Mouse (Mus musculus) lung, embryonic 15.5 days (tissue): Measurements from ENCODE around the gene Sdk1. TPM values are rescaled to one million over a fixed set of nuclear protein-coding genes. Genes with fewer than 3 reads are reported as not detected.

Experiments used
- ATAC-seq: fragments of 200-750 bp; cut with Nextera tagmentation; 2 replicates; pipeline ENCODE4 v1.8.0; 2017; ENCODE audit warnings: moderate number of reproducible peaks, borderline replicate concordance; ENCODE audit not compliant: low FRiP score, low TSS enrichment; ENCODE audit errors: extremely low read depth
- H3K27ac ChIP-seq: fragments of 300-500 bp; sonication (generic); 2 replicates; pipeline ENCODE4 v1.5.1; 2015; ENCODE audit warnings: moderate library complexity, mild to moderate bottlenecking, inconsistent platforms
- H3K27me3 ChIP-seq: fragments of 300-500 bp; sonication (generic); 2 replicates; pipeline ENCODE4 v1.6.1; 2015; ENCODE audit warnings: inconsistent platforms
- H3K36me3 ChIP-seq: fragments of 300-500 bp; sonication (generic); 2 replicates; pipeline ENCODE4 v1.6.1; 2015; ENCODE audit warnings: inconsistent platforms
- H3K4me1 ChIP-seq: fragments of 300-500 bp; sonication (generic); 2 replicates; pipeline ENCODE4 v1.6.1; 2015; ENCODE audit warnings: inconsistent platforms
- H3K4me2 ChIP-seq: fragments of 300-500 bp; sonication (generic); 2 replicates; pipeline ENCODE4 v1.6.1; 2015; ENCODE audit warnings: inconsistent platforms, mild to moderate bottlenecking, moderate library complexity
- H3K4me3 ChIP-seq: fragments of 300-500 bp; sonication (generic); 2 replicates; pipeline ENCODE4 v1.5.1; 2015; ENCODE audit warnings: mild to moderate bottlenecking, inconsistent platforms
- H3K9ac ChIP-seq: fragments of 300-500 bp; sonication (generic); 2 replicates; pipeline ENCODE4 v1.6.1; 2015; ENCODE audit warnings: inconsistent platforms
- H3K9me3 ChIP-seq: fragments of 300-500 bp; sonication (generic); 2 replicates; pipeline ENCODE4 v1.6.1; 2016; ENCODE audit warnings: inconsistent platforms
- WGBS: fragments of 180-500 bp; shearing (Covaris S2); methylation state at CpG from one replicate; pipeline ENCODE4 v1.1.7; 2015; 5-methylcytosine and 5-hydroxymethylcytosine counted together
- polyA plus RNA-seq: library from polyadenylated mRNA; unstranded; fragments of >200 nt; fragmentation: Nextera tagmentation; extraction: Ambion mirVana; gene quantifications from 2 replicates; pipeline ENCODE4 v1.2.1, GENCODE M21; 2015

Gene Sdk1
- polyA plus RNA-seq, 1 experiment from 2014 or later = 0.72 TPM

DNA sequence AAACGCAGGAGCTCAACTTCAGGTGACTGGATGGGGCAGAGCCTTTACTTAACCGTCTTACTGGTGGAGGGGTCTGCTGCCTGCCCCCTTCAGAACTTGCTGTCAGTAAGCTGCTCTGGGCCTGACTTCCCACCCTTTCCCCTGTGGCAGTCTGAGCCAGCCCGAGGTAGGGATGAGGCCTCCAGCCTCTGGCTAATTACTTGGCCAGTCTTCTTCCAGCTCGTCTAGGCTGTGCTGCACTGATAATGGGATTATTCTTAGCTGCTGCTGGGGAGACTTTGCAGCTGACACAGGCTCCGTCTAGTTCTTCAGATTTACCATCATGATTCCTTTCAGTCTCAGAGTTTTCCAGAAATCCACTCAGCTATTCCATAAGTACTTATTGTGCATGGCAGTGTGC lies 104.2 kb downstream of the Sdk1 start:
- ATAC-seq = 0 out of 2 replicates have a peak, but pooled peaks have one; percentile 35
- no peak overlapping the region for H3K4me2 ChIP-seq
- H3K27ac ChIP-seq = no peak overlapping the region
- no peak overlapping the region for H3K4me3 ChIP-seq
- H3K27me3 ChIP-seq = no peaks in the 10 kb centered on the region
- no peak overlapping the region for H3K9ac ChIP-seq
- no peaks in the 10 kb centered on the region for H3K36me3 ChIP-seq
- 56% methylated on average over 5 of the region's 5 CpGs for WGBS
- no peaks in the 10 kb centered on the region for H3K9me3 ChIP-seq
- no peaks in the 10 kb centered on the region for H3K4me1 ChIP-seq

DNA sequence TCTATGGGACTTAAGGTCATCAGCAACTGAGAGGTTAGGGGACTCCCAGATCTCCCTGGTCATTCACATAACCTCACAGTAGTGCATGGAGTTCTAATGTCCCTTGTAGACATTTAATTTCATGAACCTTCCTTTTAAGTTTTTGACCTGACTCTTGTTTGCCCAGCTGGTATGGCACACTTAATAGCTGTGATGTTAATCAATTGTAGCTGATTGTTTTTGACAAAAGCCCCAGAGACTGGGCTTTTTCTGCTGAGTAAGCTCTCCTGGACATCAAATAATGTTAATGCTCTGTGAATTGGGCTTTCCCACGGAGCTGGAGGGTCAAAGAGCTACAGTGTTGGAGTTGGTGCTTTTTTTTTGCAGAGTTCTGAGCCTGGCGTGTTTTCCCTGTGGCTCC lies 121.4 kb downstream of the Sdk1 start:
- Histone ChIP-seq H3K36me3 (no peaks in the 10 kb centered on the region), H3K27ac (no peak overlapping the region), H3K9ac (no peak overlapping the region), H3K4me2 (no peak overlapping the region), H3K27me3 (no peaks in the 10 kb centered on the region), H3K4me1 (no peaks in the 10 kb centered on the region), H3K9me3 (no peaks in the 10 kb centered on the region), H3K4me3 (no peak overlapping the region)
- WGBS = 40% methylated on average over 2 of the region's 2 CpGs
- no peak for ATAC-seq

DNA sequence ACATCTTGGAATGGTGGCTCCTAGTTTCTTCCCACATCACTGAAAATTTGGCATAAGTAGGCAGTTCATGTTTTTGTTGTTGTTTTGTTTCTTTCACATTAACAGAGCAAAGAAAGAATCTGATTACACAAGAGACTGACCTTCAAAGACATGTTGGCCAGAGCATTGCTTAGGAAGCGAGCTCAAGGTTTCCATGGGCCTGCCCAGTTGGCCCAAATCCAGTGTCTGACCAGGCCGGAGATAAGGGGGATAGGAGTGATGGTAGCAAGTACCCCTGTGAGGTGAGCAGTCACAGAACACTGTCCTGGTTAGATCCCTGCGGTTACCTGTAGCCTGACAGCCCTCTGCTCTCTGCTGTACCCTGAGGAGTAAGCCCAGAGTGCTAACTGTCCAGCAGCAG lies 122.7 kb downstream of the Sdk1 start:
- no peaks in the 10 kb centered on the region for H3K36me3 ChIP-seq
- whole genome bisulfite sequencing = 76% methylated on average over 3 of the region's 3 CpGs
- H3K9me3 ChIP-seq = no peaks in the 10 kb centered on the region
- H3K9ac ChIP-seq = no peak overlapping the region
- no peak for ATAC-seq
- H3K4me3 ChIP-seq = no peak overlapping the region
- no peak overlapping the region for H3K27ac ChIP-seq
- H3K27me3 ChIP-seq = no peaks in the 10 kb centered on the region
- no peak overlapping the region for H3K4me2 ChIP-seq
- H3K4me1 ChIP-seq = peaks cover 1% of the 10 kb centered on the region

DNA sequence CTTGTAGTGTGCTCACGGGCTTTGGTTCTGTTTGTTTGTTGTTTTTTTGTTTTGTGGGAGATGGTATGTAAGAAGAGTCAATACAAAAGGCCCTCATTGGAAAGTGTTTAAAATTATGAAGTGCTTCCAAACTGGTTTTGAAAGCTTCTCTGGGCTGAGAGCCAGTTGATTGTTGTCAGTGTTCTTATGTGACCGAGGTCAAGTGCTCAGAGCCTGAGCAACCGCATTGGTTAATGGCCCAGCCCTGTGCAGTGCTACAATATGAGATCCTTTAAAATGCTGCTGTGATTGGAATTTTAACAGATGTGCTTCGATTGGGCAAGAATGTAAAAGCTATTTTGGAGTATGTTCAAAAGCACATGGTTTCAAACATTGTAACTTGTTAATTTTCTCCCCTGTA lies 127.3 kb downstream of the Sdk1 start:
- peak; percentile 69; the same call in 1 of the 2 replicates for ATAC-seq
- Histone ChIP-seq H3K4me3 (no peak overlapping the region), H3K27me3 (no peaks in the 10 kb centered on the region), H3K4me2 (no peak overlapping the region), H3K27ac (no peak overlapping the region), H3K9me3 (no peaks in the 10 kb centered on the region), H3K9ac (no peak overlapping the region), H3K4me1 (peaks cover 7% of the 10 kb centered on the region), H3K36me3 (no peaks in the 10 kb centered on the region)
- 16% methylated on average over 4 of the region's 4 CpGs for WGBS

DNA sequence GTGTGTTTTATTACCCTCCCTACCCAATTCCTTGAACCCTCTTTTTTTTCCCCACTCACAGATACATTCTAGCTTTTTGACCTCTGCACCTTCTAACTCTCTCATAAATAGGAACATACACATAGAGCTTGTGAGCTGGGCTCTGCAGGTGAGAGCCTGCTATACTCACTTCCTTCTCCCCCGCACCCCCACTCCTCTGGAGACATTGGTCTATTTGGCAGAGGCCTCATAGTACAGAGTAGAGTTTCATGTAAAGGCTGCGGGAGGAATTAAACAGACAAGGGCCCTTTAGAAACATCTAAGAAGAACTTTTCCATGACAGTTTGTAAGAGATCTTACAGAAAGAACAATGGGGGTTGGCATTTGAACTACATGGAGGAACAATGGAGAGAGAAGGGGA lies 133.5 kb downstream of the Sdk1 start:
- Histone ChIP-seq H3K9me3 (no peaks in the 10 kb centered on the region), H3K4me2 (no peak overlapping the region), H3K4me1 (no peaks in the 10 kb centered on the region; the same call in 1 of the 2 replicates), H3K27ac (no peak overlapping the region), H3K4me3 (no peak overlapping the region), H3K36me3 (no peaks in the 10 kb centered on the region), H3K27me3 (no peaks in the 10 kb centered on the region), H3K9ac (no peak overlapping the region)
- WGBS = 66% methylated on average over 2 of the region's 2 CpGs
- no peak for ATAC-seq

DNA sequence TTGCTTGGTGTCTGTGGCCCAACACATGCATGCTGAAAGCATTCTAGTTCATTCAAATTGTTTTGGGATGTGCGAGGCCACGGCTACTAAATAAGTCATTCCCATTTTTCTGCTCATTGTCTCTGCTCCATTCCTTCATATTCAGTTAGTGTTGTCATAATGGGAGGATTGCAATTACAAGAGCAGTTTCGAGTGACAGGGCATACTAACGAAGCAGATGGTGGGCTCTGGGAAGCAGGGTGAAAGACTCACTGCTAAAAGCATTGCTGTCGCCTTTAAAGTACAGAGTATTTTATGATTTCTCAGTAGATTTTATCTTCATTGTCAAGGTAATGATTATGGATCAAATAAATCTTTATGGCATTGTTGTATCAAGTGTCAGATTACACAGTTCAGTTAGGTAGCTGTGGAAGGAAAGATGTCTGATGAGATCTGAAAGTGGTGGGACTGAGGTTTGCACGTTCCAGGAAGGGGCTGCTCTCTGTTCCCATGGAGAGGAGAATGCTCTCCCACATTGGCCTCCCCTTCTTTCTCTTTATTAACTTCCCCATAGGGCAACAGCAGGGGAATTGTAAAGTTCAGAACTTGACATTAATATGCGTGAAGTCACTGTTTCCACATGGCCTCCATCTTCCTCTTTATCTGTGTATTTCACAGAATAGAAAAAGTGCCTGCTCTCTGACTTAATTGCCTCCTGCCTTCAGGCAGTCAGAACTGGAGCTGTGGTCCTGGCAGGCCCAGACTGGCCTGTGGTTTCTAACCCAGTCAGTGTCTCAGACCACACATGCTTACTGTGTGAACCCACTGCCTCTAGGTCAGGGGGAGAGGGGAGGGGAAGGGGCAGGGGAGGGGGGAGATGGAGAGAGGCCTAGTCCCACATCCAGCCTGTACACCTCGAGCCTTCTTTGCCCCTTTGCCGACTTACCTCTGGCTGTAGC lies 138.8 kb downstream of the Sdk1 start:
- H3K4me3 ChIP-seq = no peak overlapping the region
- no peak overlapping the region for H3K4me2 ChIP-seq
- H3K9me3 ChIP-seq = no peaks in the 10 kb centered on the region
- H3K9ac ChIP-seq = no peak overlapping the region
- H3K27me3 ChIP-seq = no peaks in the 10 kb centered on the region
- no peaks in the 10 kb centered on the region for H3K36me3 ChIP-seq
- H3K4me1 ChIP-seq = no peaks in the 10 kb centered on the region; the same call in 1 of the 2 replicates
- 56% methylated on average over 9 of the region's 9 CpGs for WGBS
- no peak for ATAC-seq
- no peak overlapping the region for H3K27ac ChIP-seq

DNA sequence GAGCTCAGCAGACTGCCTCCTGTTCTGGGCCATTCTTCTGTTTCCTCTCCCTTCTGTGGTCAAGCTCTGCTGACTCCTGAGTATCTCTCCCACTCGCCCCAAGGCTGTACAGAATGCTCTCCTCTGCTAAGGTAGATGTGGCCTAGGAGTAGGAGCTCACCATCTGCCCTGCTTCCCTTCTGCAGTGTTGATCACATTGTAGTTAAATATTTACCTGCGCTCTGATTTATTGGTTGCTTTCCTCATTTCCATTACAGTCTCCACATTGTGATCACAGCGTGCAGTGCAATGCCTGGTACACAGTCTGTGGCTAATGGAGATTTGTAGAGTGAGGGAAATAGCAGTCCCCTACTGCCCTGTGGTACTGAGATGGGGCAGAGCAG lies 139.5 kb downstream of the Sdk1 start:
- H3K4me1 ChIP-seq = no peaks in the 10 kb centered on the region
- no peak overlapping the region for H3K4me2 ChIP-seq
- H3K36me3 ChIP-seq = no peaks in the 10 kb centered on the region
- no peaks in the 10 kb centered on the region for H3K9me3 ChIP-seq
- H3K9ac ChIP-seq = no peak overlapping the region
- no peaks in the 10 kb centered on the region for H3K27me3 ChIP-seq
- H3K27ac ChIP-seq = no peak overlapping the region
- H3K4me3 ChIP-seq = no peak overlapping the region
- no peak for ATAC-seq
- 78% methylated on average over 3 of the region's 3 CpGs for WGBS

DNA sequence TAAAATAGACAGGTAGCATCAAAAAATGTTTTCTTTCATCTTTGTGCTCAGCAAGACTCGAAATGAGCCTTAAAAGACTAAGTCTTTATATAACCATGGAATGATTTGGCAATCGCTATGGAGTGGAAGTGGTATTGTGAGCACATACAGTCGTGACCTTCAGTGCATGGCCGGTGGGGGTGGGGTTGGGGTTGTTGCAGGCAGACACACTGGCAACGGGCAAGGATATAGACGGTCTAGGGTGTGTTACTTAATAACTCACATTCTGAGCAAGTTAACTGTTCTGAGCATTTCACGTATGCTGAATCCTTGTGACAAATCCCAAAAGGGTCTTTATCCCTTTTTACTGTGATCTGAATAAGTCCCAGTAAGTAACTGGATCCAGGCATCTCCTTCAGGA lies 140.3 kb downstream of the Sdk1 start:
- H3K9ac ChIP-seq = no peak overlapping the region
- WGBS = 82% methylated on average over 7 of the region's 7 CpGs
- H3K4me2 ChIP-seq = no peak overlapping the region
- no peak for ATAC-seq
- H3K27ac ChIP-seq = no peak overlapping the region
- H3K9me3 ChIP-seq = no peaks in the 10 kb centered on the region
- H3K4me3 ChIP-seq = no peak overlapping the region
- no peaks in the 10 kb centered on the region for H3K36me3 ChIP-seq
- no peaks in the 10 kb centered on the region for H3K4me1 ChIP-seq
- H3K27me3 ChIP-seq = no peaks in the 10 kb centered on the region

DNA sequence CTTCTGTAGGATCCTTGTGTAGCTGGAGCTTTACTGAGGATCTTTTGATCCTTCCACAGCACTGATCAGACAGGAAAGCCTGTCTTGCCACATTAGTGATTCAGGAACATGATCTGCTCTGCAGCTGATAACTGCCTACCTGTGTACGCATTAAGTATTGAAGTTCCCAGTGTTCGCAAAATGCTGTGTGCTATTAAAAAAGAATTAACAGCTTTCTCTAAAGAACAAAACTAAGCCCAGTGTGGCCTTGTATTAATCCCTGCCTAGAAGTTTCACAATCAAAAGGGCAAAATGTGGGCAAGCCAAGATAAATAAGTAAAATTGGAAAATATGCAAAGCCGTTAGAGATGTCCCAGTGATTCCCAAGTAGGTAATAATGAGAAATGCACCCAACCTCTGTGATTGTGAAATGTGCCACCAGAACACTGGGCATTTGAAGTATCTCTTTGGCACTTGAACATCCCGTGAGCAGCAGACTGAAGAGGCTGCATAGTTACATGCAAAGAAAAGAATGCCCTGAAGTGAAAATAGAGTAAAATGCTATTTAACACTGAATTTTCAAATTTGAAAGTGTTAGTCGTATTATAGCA lies 141.1 kb downstream of the Sdk1 start:
- Histone ChIP-seq H3K4me1 (no peaks in the 10 kb centered on the region), H3K36me3 (no peaks in the 10 kb centered on the region), H3K27ac (no peak overlapping the region), H3K27me3 (no peaks in the 10 kb centered on the region), H3K4me2 (no peak overlapping the region), H3K9me3 (no peaks in the 10 kb centered on the region), H3K4me3 (no peak overlapping the region), H3K9ac (no peak overlapping the region)
- ATAC-seq = no peak
- 69% methylated on average over 5 of the region's 5 CpGs for WGBS

DNA sequence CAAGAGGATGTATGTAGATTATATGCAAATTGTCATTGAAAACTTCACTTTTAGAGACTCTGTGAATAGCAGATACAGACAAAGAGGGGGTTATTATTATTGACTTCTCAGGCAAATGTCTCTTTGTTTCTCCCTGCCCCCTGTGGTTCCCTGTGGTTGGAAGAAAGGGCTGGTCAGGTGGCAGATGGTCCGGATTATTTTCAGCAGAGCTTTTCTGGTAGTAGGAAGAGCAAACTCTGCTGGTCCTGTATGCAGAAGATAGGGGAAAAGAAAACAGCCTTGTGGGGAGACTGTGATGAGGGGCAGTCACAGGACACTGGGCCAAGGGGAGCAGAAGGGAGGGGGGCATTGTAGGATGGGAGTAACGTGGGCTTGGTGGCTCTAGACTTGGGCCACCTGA lies 147.2 kb downstream of the Sdk1 start:
- no peak overlapping the region for H3K4me3 ChIP-seq
- H3K9ac ChIP-seq = no peak overlapping the region
- H3K4me1 ChIP-seq = no peaks in the 10 kb centered on the region
- no peak for ATAC-seq
- H3K4me2 ChIP-seq = no peak overlapping the region
- H3K36me3 ChIP-seq = no peaks in the 10 kb centered on the region
- WGBS = 56% methylated on average over 2 of the region's 2 CpGs
- no peaks in the 10 kb centered on the region for H3K9me3 ChIP-seq
- no peak overlapping the region for H3K27ac ChIP-seq
- no peaks in the 10 kb centered on the region for H3K27me3 ChIP-seq

DNA sequence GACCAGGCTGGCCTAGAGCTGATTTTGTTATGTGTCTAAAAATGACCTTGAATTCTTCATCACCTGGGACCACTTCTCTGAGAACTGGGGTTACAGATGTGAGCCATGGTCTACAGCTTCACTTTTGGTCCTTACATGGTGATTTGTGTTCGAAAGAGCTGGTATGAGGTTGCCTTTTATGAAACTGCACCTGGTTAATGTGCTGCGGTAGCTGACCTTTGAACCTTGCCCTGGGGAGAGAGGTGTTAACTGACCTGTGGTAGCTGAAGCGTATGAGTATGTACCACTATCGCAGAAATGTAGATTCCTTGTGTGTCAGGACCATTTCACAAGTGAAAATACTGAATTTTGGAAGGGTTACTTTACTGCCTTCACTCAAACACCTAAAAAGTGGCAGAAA lies 149.3 kb downstream of the Sdk1 start:
- no peaks in the 10 kb centered on the region for H3K4me1 ChIP-seq
- H3K36me3 ChIP-seq = no peaks in the 10 kb centered on the region
- 79% methylated on average over 4 of the region's 4 CpGs for WGBS
- no peaks in the 10 kb centered on the region for H3K9me3 ChIP-seq
- H3K9ac ChIP-seq = no peak overlapping the region
- no peaks in the 10 kb centered on the region for H3K27me3 ChIP-seq
- ATAC-seq = no peak
- no peak overlapping the region for H3K4me3 ChIP-seq
- no peak overlapping the region for H3K27ac ChIP-seq
- no peak overlapping the region for H3K4me2 ChIP-seq

DNA sequence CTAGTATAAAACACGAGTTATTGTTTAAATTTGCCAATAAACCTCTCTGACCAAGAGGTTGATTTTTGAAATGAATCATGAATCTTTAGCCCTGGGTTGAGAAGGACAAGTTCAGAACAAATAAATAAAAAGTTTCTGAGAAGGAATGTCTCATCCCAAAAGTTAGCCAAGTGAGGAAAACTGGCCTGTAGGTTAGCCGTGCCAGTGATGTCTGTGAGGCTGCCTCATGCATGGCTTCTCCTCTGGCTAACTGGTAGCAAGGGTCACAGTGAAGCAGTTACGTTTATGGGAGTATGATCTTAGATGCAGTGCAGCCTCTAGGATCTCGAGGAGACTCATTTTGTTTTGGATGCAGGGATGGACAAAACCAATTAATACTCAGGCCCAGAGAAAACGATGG lies 149.9 kb downstream of the Sdk1 start:
- no peaks in the 10 kb centered on the region for H3K9me3 ChIP-seq
- H3K36me3 ChIP-seq = no peaks in the 10 kb centered on the region
- no peak overlapping the region for H3K4me2 ChIP-seq
- 52% methylated on average over 5 of the region's 5 CpGs for WGBS
- no peaks in the 10 kb centered on the region for H3K27me3 ChIP-seq
- H3K4me1 ChIP-seq = no peaks in the 10 kb centered on the region
- H3K9ac ChIP-seq = no peak overlapping the region
- H3K27ac ChIP-seq = no peak overlapping the region
- H3K4me3 ChIP-seq = no peak overlapping the region
- no peak for ATAC-seq
